Mouse (Mus musculus) CD4-positive, CD25-positive, alpha-beta regulatory T cell, adult 2 months (primary cell): ENCODE data around the gene Baiap2l2.
"Not testable (repeated sequence)": the region's sequence is repeated elsewhere in the genome, so short reads cannot be mapped to it uniquely, and the experiment has no call there.

Source experiments
- DNase-seq: peaks from one replicate; pipeline ENCODE4 v3.0.0-alpha.2; 2012; ENCODE audit warnings: low read depth, low spot score

Gene Baiap2l2

DNA sequence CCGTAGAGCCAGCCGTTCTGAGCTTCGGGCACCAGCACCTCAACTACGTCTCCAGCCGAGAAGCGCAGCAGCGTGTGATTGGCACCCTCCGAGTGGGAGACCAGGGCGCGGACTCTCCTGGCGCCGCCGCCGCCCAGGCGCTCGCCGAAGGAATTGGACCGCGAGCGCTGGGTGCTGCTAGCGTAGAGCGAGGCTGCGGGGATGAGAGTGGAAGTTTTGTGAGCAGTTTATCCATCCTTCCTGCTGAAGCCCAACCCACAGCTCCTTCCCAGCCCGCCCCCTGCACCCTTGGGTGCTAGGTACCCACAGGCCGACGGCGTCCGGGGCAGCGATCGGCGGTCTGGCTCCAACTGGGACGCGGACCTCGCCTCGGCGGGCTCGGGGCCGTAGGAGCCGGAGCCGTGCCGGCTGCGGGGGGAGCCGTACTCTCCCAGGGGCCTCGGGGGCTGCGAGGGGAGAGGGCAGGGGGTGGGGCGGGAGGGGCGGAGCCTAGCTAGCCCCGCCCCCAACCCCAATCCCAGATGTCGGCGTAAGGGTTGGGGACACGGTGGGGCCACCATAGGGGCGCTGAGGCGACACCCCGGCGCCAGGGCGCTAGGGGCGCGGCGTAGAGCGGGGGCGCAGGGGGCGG lies 24.1 kb downstream of the Baiap2l2 start:
- peak; percentile 49 for DNase-seq

DNA sequence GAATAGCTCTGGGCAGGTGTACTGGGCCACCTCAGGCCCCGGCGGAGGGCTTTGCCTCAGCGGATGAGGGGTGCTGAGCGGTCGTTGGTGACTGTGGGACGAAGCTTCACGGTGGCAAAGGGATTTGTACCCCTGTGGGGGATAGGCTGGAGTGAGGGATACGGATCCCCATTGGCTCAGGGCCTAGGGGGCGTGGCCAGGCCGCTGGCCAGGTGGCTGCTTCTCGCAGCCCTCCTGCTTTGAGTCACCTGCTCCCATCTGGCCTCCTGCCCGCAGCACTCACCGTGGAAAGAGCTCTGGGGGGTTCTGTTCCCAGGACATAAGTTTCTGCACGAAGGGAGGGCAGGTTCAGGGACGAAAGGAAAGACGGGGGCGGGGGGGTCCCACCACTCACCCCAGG lies 26.8 kb downstream of the Baiap2l2 start:
- DNase-seq, result no peak

DNA sequence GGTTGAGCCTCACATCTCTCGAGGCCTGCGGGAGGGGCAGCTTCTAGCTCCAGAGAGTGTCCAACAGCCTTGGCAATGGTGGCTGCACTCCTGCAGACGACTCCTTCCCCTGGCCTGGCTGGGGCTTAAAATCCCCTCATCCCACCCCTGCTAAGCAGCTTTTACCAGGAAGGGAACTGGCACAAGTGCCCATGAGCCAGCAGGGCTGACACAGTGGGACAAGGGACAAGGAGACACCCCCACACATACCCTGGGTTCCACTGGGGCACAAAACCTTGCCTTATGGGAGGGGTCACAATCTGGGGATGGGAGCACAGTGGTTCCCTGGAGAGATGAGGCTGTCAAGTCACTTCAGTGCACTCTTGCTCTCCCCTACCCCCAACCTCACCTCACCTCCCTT lies 30.7 kb downstream of the Baiap2l2 start, which contains the start of gene Slc16a8:
TSS of gene Slc16a8 (minus strand) at position 101 of the 400 bp plus-strand sequence.
- no peak for DNase-seq

DNA sequence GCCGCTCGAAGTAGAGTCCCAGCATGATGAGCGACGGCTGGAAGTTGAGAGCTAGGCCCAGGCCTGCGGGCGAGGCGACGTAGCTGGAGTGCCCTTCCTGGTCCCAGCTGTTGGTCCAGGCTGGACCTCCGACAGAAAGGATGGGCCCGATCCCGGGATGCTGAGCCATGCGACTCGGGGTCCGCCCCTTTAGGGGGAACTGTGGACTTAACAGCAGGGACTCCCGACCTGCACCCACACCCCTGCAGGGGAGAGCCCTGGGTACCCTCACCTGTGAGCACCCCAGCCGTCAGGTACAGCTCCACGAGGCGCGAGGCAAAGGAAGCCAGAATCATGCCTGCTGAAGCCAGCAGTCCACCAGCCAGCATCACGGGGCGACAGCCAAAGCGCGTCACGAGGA lies 32.8 kb downstream of the Baiap2l2 start:
- no peak for DNase-seq

DNA sequence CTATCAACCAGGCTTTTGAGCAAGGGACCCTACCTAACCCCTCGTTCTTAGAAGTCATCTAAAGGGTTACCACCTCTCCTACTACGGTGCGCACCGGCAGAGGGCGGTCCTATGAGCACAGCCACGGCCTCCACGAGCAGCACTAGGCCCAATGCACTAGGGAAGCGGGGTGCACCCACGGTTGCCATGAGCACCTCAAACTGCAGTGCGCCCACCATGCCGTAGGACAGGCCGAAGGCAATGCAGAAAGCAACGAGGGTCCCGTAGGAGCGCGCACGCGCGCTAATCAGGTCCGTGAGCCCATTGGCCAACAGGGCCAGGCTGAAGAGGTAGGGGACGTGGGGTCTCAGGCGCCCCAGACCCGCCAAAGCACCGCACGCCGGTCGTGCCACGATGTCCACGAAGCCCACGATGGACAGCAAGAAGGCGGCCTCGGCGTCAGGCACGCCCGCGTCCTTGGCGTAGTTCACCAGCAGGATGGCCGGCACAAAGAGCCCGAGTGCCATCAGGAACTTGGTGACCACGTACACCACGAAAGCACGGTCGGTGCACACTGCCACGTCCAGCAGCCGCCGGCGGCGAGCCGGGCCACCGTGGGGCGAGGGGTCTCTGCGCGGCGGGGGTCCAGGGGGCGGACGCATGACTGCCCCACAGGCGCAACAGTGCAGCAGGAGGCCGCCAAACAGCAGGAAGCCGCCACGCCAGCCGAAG lies 33.4 kb downstream of the Baiap2l2 start:
- DNase-seq, result no peak

DNA sequence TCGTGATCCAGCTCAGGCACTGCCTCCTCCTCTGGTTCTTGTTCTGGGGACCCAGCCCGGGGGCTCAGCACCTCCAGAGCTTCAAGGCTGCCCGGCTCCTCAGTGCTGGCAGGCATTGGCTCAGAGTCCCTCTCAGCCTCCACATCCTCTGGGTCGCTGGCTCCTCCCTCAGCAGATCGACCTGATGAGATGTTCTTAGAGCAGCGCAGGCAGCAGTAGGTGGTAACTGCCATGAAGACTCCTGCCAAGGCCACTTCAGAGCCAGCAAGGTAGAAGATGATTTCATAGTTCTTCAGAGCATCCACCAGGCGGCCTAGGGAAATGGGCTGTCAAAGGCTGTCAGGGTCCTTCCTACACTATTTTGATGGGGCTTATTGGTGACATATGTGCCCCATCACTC lies 34.2 kb downstream of the Baiap2l2 start:
- no peak for DNase-seq

DNA sequence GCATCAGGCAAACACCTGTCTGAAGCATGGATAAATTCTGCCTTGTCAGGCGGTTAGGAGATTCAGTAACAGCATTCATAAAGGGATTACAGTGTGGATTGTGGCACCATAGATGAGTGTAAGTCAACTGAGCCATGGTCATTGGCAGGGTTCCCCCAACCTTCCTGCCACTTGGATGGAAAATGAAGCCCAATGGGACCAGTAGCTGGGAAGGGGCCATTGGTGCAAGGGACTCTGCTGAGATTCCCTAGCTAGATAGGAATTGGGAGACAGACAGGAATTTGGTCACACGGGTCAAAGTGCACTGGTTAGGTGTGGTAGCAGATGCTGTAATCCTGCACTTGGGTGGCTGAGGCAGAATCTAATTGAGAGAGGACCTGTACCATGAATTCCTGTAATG lies 35.1 kb downstream of the Baiap2l2 start:
- DNase-seq, result no peak

DNA sequence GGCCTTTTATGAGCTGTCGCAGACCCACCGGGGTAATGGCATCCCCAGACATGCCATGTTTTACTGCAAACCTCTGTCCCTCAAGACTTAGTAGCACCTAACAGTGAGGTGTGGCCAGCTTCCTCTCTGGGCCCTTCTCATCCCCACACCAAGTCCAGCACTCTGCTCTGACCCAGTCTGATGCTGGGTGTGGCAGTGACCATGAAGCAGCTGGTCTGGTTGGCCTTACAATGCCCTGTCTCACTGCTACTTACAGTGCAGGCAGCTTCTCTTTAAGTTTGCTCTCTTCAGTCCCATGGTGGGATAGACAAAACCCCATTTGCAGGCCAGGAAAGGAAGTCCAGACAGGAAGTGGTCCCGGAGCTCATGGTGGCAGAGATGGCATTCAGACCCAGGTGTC lies 40.0 kb downstream of the Baiap2l2 start:
- no peak for DNase-seq

DNA sequence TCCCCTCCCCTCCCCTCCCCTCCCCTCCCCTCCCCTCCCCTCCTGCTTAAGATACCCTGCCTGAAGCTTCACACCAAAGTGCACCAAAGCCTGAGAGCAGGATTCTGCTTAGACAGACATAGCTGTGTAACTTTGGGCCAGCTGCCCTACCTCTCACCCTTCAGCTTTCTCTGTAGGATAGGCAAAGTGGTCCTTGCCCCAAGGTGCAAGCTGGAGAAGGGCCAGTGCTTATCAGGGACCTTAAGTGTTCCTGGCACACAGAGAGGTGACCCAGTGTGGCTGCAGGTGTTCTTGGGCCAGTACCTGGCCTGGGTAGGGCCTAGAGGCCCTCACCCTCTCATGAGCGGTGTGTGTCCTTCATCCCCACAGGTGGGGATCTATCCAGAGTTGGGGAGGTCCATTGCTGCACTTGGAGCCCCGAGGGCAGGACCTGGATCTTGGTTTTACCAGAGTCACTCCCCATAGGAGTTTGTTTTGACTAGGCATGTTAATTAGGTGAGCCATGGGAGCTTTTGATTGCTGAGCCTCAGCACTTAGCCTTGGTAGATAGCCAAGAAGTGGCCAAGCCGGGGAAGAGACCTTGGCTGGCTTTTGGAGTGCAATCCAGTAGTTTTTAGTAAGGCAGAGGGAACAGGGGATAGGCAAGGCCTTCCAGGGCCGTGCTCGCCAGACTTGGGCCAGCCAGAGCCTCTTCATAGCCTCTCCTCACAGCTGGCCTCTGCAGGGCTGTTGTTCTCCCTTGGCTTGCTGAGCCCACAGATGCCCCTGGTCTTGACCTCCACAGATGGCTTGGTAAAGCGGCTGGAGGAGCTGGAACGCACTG lies 41.1 kb downstream of the Baiap2l2 start:
- no peak for DNase-seq

DNA sequence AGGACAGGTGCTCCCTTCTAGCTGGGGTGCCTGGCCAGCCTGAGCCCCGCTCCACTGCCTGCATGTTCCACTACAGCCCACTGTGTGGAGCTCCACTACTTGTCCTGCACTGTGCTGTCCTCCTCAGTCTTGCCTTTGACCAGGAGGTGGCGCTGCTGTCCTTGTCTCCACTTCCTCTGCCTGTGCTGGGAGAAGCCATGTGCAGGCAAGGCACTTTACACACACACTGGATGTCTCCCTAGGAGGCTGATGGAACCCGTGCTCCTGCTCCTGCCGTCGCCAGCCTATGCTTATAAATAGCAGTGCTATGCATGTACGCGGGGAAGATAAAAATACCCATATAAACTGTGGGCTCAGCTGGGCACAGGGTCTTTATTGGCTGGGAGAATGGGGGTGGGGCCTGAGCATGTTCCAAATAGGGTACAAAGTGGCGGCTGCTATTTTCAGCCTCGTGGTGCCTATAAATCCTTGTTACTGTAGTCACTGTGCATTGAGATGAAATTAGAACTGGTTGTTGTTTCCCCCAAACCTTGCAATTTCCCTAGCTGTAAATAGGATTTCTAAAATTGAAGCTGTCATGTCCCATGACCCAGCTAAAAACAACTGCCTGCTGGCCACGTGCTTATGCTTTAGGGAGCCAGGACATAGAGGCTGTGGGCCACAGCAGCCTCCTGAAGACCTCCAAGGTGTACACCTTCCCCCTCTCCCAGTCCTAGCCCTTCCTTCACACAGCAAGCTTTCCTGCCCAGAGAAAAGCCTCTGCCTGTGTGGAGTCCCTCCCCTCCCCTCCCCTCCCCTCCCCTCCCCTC lies 41.9 kb downstream of the Baiap2l2 start:
- peak; percentile 98 for DNase-seq

DNA sequence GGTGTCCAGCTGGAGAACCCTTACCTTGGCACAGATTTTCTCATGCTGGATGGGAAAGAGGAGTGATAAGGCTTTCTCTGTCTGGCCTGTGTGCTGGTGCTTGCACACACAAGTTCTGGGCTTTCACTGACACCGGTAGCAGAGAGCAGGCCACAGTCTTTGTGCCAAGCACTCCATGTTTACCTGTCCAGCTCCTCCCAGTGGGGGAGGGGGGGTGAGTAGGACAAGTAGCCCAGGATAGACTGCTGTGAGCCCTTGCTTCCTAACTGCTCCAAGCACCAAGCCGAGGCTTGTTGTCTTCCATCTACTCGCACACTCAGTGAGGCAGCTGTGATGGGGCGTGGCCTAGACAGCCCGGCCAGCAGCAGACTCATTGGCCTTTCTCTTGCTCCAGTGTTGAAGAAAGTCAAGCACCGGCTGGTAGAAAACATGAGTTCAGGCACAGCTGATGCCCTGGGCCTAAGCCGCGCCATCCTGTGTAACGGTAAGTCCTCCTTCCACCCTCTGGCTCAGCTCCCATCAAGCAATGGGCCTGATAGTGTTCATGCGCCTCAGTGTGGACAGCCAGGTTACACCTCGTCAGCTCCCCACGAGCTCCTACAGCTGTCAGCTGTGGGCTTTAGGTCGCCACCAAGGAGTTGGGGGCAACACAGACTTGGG lies 42.6 kb downstream of the Baiap2l2 start:
- DNase-seq, result no peak

DNA sequence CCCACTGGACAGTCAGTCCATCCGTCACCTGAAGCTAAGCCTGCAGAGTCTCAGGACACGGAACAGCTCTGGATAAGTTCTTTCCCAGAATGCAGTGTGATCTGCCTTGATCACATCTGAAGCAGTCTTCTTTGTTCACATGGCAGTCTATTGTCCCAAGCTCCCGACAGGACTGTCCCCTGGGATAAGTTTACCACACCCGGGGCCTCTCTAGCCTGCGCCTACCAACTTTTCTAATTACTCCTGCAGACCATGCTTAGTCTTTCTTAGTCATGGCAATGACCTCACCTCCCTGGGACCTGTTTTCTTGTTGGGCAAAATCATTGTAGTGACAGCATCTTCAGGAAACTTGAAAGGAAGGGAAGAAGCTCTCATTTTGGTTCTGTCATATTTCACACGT lies 47.3 kb downstream of the Baiap2l2 start:
- no peak for DNase-seq

DNA sequence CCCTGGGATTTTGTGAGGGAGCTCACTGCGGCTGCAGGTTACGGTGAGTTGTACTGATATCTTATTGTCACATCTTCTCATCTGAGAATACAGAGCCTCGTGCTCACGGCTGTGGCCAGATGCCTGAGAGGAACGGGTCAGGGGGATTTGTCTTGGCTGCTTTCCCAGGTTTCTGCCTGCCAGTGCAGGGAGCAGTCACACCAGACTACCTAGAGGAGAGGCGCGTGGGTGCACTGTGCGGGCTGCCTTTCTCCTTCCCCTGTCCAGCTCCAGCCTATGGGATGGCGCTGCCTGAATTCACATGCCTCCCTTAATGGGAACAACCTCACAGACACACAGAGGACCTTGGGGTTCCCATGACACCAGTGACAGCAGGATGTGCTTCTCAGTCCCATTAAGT lies 50.1 kb downstream of the Baiap2l2 start:
- DNase-seq, result no peak

DNA sequence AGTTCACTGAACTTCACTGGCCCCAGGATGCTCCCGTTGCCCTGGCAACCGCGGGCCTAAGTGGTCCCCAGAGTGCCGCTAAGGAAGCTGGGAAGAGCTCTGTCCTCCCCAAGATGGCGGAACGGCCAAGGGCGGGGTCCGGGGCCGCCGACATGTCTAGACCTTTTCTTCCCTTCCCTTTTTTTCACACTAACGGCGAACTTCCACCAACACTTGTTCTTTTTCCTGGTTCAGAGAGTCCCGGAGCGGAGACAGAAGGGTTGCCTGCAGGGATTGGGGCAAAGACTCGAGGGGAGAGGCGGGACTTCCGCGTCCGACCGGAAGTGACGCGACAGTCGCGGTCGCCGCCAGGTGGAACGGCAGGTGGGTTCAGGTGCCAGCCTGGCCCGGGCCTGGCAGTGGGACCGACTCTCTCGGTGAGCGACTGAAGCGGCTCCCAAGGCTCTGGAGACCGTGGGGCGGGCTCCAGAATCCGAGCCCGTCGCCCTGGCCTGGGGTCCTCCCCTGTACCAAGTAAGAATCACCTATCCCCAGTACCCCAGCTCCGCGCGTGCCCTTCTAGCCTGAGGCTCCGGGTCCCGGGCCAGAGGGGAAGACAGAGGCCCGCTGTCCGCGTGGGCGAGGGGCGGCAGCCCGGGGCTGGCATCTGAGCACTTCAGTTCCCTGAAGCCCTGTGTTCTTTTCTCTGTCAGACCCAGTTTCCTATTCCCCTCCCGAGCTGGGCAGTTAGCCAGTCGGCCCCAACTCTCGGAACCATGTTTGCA lies 56.1 kb downstream of the Baiap2l2 start, which contains the start of the genes Pick1 and Gm49486:
TSS of gene Pick1 (plus strand) at position 116 of the 764 bp plus-strand sequence.
TSS of gene Gm49486 (plus strand) at position 334 of the 764 bp plus-strand sequence.
- DNase-seq, result peak; percentile 90

DNA sequence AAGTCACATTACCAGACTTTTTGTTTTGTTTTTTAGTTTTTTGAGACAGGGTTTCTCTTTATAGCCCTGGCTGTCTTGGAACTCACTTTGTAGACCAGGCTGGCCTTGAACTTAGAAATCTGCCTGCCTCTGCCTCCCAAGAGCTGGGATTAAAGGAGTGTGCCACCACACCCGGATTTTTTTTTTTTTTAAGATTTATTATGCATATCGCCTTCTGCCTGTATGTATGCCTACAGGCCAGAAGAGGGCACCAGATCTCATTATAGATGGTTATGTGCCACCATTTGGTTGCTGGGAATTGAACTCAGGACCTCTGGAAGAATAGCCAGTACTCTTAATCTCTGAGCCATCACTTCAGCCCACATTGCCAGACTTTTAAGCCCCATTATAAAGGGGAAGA lies 59.6 kb downstream of the Baiap2l2 start:
- not testable (repeated sequence) for DNase-seq

DNA sequence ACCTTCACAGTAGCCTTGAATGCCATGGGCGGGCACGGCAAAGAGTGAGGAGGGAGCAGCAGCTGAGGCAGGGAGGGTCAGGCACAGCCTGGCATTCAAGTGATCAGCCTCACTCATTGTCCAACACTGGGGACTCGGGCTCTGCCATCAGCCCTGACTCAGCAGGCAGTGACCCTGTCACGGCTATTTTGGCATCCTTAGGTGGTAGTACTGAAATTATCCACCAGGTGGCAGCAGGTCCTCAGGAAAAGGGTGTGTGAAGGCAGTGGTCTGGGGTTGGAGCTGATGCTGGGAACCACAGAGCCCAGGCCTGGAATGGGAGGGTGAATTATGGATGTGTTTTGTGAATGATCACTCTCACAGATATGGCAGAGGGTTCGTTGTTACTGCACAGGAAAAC lies 60.7 kb downstream of the Baiap2l2 start:
- peak; percentile 87 for DNase-seq

DNA sequence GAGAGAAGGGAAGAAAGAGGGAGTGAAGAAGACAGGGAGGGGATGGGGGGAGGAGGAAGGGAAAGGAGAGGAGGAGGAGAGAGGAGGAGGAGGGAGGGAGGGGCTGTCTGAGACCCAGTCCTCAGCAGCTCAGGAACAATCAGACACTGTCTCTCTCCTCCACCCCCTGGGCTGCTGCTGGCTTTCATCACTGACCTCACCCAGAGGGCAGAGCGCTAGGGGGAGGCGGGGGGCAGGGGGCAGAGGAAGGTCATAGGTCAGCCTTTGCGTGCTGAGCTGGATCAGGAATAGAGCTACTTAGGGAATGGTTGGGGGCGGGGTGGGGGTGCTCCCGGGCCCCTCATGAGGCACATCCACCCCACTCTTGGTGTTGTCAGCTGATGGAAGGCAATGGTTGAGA lies 61.7 kb downstream of the Baiap2l2 start:
- no peak for DNase-seq

DNA sequence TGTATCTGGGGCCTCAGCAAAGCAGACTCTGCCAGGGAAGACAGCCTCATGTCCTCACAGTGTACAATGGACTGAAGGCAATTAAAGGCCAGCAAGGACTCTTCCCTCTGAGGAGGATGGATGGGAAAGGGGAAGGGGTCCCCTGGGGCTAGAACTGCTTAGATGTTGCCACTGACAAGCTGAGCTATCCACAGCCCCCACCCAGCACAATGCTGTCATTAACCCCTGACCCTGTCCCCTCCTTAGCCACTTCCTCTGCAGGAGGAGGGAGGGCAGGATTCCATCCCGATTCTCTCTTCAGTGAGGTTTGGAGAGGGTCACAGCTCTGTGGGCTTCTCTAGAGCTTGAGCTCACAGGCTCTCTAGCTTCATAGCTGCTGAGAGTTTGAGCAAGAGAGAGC lies 65.8 kb downstream of the Baiap2l2 start:
- no peak for DNase-seq

DNA sequence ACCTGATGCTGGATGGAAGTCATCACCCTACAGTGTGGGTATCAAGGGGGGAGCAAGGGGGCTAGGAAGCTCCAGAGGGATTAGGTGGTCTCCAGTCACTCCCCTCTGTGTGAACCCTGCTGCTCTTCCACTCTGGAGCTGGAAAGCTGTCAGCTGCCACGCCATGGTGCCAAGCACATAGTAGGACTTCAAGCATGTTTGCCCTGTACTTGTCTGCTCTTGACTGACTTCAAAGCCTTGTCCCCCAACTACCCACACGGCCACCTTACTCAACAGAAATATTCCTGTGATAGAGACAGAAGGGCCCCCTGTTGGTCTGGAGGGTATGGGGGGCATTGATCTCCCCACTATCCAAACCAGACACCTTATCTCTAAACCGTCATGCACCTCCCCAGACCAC lies 69.1 kb downstream of the Baiap2l2 start:
- DNase-seq, result no peak

DNA sequence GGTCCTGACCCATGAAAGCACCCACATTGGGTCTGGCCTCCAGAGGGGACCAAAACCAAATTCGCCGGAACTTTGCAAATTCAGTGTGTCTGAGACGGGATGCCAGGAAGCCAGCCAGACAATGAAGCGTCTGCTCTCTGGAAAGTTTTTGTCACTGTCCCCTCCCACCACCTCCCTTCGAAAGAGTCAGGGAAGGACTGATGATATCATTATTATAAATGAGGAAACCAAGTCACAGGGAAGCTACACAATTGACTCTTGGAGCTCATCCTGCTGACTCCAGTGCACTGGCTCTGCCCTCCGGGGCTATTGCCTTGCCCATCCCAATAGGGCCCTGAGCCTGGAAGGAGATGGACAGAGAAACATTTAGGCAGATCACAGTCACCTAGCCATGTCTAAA lies 71.7 kb downstream of the Baiap2l2 start:
- peak; percentile 22 for DNase-seq
